Mouse (Mus musculus): Measurements from ENCODE around the gene Tmem251. TPM values are rescaled to one million over a fixed set of nuclear protein-coding genes. Genes with fewer than 3 reads are reported as not detected.
A peak's percentile ranks its signal among the peaks of the same experiment; 100 is the strongest.

The Tmem251 gene
- polyA plus RNA-seq, 1 experiment = 4.2 TPM

- 94% methylated on average over 14 of the region's 14 CpGs for WGBS
- peaks cover 10% of the 10 kb centered on the region for H3K4me1 ChIP-seq (replicated peaks; ENCODE audit: control insufficient read depth, insufficient read depth, low read length)
- no peaks in the 10 kb centered on the region for H3K27me3 ChIP-seq (ENCODE audit: control insufficient read depth, insufficient read depth, low read length)
- no peak overlapping the region for H3K4me3 ChIP-seq (ENCODE audit: control insufficient read depth, insufficient read depth, low read length)
- H3K27ac ChIP-seq (ENCODE audit: control insufficient read depth, insufficient read depth, low read length) = no peak overlapping the region
- TF ChIP-seq POLR2A (IDR thresholded peaks at IDR 0.05; ENCODE audit: control insufficient read depth, extremely low read depth, insufficient read depth, low read length, poor library complexity) (no peak), CTCF (IDR thresholded peaks at IDR 0.05; ENCODE audit: borderline replicate concordance, control insufficient read depth, extremely low read depth, insufficient read depth, low read length, poor library complexity) (no peak)
- peaks cover 33% of the 10 kb centered on the region for H3K36me3 ChIP-seq (ENCODE audit: control insufficient read depth, insufficient read depth, low read length)
- DNase-seq = no peak
Observed at GRCm38 (mm10) chr12:102776035-102776434, 32.5 kb downstream of the Tmem251 start.

GRCm38 (mm10) chr12:102778151-102778550 lies 34.6 kb downstream of the Tmem251 start:
- 98% methylated on average over 5 of the region's 5 CpGs for WGBS
- DNase-seq = no peak
- TF ChIP-seq CTCF (IDR thresholded peaks at IDR 0.05; ENCODE audit: borderline replicate concordance, control insufficient read depth, extremely low read depth, insufficient read depth, low read length, poor library complexity) = no peak
- TF ChIP-seq POLR2A (IDR thresholded peaks at IDR 0.05; ENCODE audit: control insufficient read depth, extremely low read depth, insufficient read depth, low read length, poor library complexity) = no peak
- Histone ChIP-seq H3K4me3 (ENCODE audit: control insufficient read depth, insufficient read depth, low read length) (no peak overlapping the region), H3K36me3 (ENCODE audit: control insufficient read depth, insufficient read depth, low read length) (peaks cover 25% of the 10 kb centered on the region), H3K4me1 (replicated peaks; ENCODE audit: control insufficient read depth, insufficient read depth, low read length) (peaks cover 17% of the 10 kb centered on the region), H3K27me3 (ENCODE audit: control insufficient read depth, insufficient read depth, low read length) (no peaks in the 10 kb centered on the region), H3K27ac (ENCODE audit: control insufficient read depth, insufficient read depth, low read length) (no peak overlapping the region)

- H3K27me3 ChIP-seq (ENCODE audit: control insufficient read depth, insufficient read depth, low read length) = no peaks in the 10 kb centered on the region
- no peak overlapping the region for H3K4me3 ChIP-seq (ENCODE audit: control insufficient read depth, insufficient read depth, low read length)
- DNase-seq = no peak
- H3K4me1 ChIP-seq (replicated peaks; ENCODE audit: control insufficient read depth, insufficient read depth, low read length) = peaks cover 22% of the 10 kb centered on the region
- WGBS = 95% methylated on average over 3 of the region's 3 CpGs
- no peak for TF ChIP-seq CTCF (IDR thresholded peaks at IDR 0.05; ENCODE audit: borderline replicate concordance, control insufficient read depth, extremely low read depth, insufficient read depth, low read length, poor library complexity)
- TF ChIP-seq POLR2A (IDR thresholded peaks at IDR 0.05; ENCODE audit: control insufficient read depth, extremely low read depth, insufficient read depth, low read length, poor library complexity) = no peak
- peaks cover 20% of the 10 kb centered on the region for H3K36me3 ChIP-seq (ENCODE audit: control insufficient read depth, insufficient read depth, low read length)
- H3K27ac ChIP-seq (ENCODE audit: control insufficient read depth, insufficient read depth, low read length) = no peak overlapping the region
Observed at GRCm38 (mm10) chr12:102779452-102779851, 35.9 kb downstream of the Tmem251 start.

- no peak overlapping the region for H3K4me3 ChIP-seq (ENCODE audit: control insufficient read depth, insufficient read depth, low read length)
- peak overlapping the region; percentile 96 for H3K27ac ChIP-seq (ENCODE audit: control insufficient read depth, insufficient read depth, low read length)
- WGBS = 28% methylated on average over 5 of the region's 5 CpGs
- H3K4me1 ChIP-seq (replicated peaks; ENCODE audit: control insufficient read depth, insufficient read depth, low read length) = peaks cover 29% of the 10 kb centered on the region
- no peaks in the 10 kb centered on the region for H3K27me3 ChIP-seq (ENCODE audit: control insufficient read depth, insufficient read depth, low read length)
- H3K36me3 ChIP-seq (ENCODE audit: control insufficient read depth, insufficient read depth, low read length) = peaks cover 10% of the 10 kb centered on the region; the same call in 1 of the 2 replicates
- no peak for TF ChIP-seq CTCF (IDR thresholded peaks at IDR 0.05; ENCODE audit: borderline replicate concordance, control insufficient read depth, extremely low read depth, insufficient read depth, low read length, poor library complexity)
- no peak for TF ChIP-seq POLR2A (IDR thresholded peaks at IDR 0.05; ENCODE audit: control insufficient read depth, extremely low read depth, insufficient read depth, low read length, poor library complexity)
- peak; percentile 52 for DNase-seq
Observed at GRCm38 (mm10) chr12:102782841-102783240, 39.3 kb downstream of the Tmem251 start.

GRCm38 (mm10) chr12:102784899-102785592 lies 41.5 kb downstream of the Tmem251 start:
- 89% methylated on average over 19 of the region's 19 CpGs for whole genome bisulfite sequencing
- TF ChIP-seq POLR2A (IDR thresholded peaks at IDR 0.05; ENCODE audit: control insufficient read depth, extremely low read depth, insufficient read depth, low read length, poor library complexity) = no peak
- no peak for TF ChIP-seq CTCF (IDR thresholded peaks at IDR 0.05; ENCODE audit: borderline replicate concordance, control insufficient read depth, extremely low read depth, insufficient read depth, low read length, poor library complexity)
- peak overlapping the region; percentile 54; the same call in 1 of the 2 replicates for H3K27ac ChIP-seq (ENCODE audit: control insufficient read depth, insufficient read depth, low read length)
- peaks cover 30% of the 10 kb centered on the region for H3K4me1 ChIP-seq (replicated peaks; ENCODE audit: control insufficient read depth, insufficient read depth, low read length)
- H3K4me3 ChIP-seq (ENCODE audit: control insufficient read depth, insufficient read depth, low read length) = no peak overlapping the region
- H3K36me3 ChIP-seq (ENCODE audit: control insufficient read depth, insufficient read depth, low read length) = peaks cover 10% of the 10 kb centered on the region; the same call in 1 of the 2 replicates
- no peak for DNase-seq
- H3K27me3 ChIP-seq (ENCODE audit: control insufficient read depth, insufficient read depth, low read length) = no peaks in the 10 kb centered on the region

- DNase-seq = no peak
- H3K4me3 ChIP-seq (ENCODE audit: control insufficient read depth, insufficient read depth, low read length) = no peak overlapping the region
- 93% methylated on average over 5 of the region's 5 CpGs for WGBS
- H3K27me3 ChIP-seq (ENCODE audit: control insufficient read depth, insufficient read depth, low read length) = no peaks in the 10 kb centered on the region
- no peak for TF ChIP-seq POLR2A (IDR thresholded peaks at IDR 0.05; ENCODE audit: control insufficient read depth, extremely low read depth, insufficient read depth, low read length, poor library complexity)
- no peak for TF ChIP-seq CTCF (IDR thresholded peaks at IDR 0.05; ENCODE audit: borderline replicate concordance, control insufficient read depth, extremely low read depth, insufficient read depth, low read length, poor library complexity)
- no peak overlapping the region for H3K27ac ChIP-seq (ENCODE audit: control insufficient read depth, insufficient read depth, low read length)
- H3K4me1 ChIP-seq (replicated peaks; ENCODE audit: control insufficient read depth, insufficient read depth, low read length) = peaks cover 34% of the 10 kb centered on the region
- H3K36me3 ChIP-seq (ENCODE audit: control insufficient read depth, insufficient read depth, low read length) = peaks cover 14% of the 10 kb centered on the region
Observed at GRCm38 (mm10) chr12:102785593-102785985, 42.0 kb downstream of the Tmem251 start.
